Mouse (Mus musculus): ENCODE data around the gene Crtac1. TPM values are rescaled to one million over a fixed set of nuclear protein-coding genes. Genes with fewer than 3 reads are reported as not detected.

Crtac1 gene
- polyA plus RNA-seq, 1 experiment = not detected

GRCm38 (mm10) chr19:42288361-42288760 lies 143.2 kb downstream of the Crtac1 start:
- H3K9me3 ChIP-seq (ENCODE audit: control insufficient read depth, low read length) = no peaks in the 10 kb centered on the region
- H3K27me3 ChIP-seq (ENCODE audit: control insufficient read depth) = no peaks in the 10 kb centered on the region
- no peaks in the 10 kb centered on the region for H3K4me1 ChIP-seq (ENCODE audit: control insufficient read depth)
- no peaks in the 10 kb centered on the region for H3K36me3 ChIP-seq (ENCODE audit: control insufficient read depth)
- TF ChIP-seq GATA1 (IDR thresholded peaks at IDR 0.05; ENCODE audit: low read length) = no peak
- no peak for TF ChIP-seq TAL1 (IDR thresholded peaks at IDR 0.05; ENCODE audit: low read length)
- no peak overlapping the region for H3K4me3 ChIP-seq (replicated peaks)

DNA sequence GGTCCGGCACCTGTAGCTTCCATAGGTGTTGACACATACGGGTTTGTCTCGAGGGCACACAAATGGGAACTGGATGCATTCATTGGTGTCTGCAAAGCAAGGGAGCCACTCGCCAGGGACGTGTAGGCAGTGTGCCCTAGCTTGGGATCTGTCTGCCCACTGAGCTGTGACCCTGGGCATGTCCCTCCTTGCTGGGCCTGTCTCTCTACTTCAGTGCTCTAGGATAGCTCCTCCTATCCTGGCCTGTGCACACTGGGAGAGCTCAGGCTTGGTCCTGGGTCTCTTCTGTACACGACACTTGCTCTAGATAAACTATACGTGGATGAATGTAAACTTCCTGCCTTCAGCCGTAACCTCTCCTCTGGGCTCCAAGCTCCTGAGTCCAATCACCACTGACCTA lies 147.4 kb downstream of the Crtac1 start:
- H3K36me3 ChIP-seq (ENCODE audit: control insufficient read depth) = no peaks in the 10 kb centered on the region
- H3K4me1 ChIP-seq (ENCODE audit: control insufficient read depth) = no peaks in the 10 kb centered on the region
- H3K9me3 ChIP-seq (ENCODE audit: control insufficient read depth, low read length) = no peaks in the 10 kb centered on the region
- H3K4me3 ChIP-seq (replicated peaks) = no peak overlapping the region
- H3K27me3 ChIP-seq (ENCODE audit: control insufficient read depth) = no peaks in the 10 kb centered on the region
- TF ChIP-seq GATA1 (IDR thresholded peaks at IDR 0.05; ENCODE audit: low read length) = no peak
- TF ChIP-seq TAL1 (IDR thresholded peaks at IDR 0.05; ENCODE audit: low read length) = no peak

DNA sequence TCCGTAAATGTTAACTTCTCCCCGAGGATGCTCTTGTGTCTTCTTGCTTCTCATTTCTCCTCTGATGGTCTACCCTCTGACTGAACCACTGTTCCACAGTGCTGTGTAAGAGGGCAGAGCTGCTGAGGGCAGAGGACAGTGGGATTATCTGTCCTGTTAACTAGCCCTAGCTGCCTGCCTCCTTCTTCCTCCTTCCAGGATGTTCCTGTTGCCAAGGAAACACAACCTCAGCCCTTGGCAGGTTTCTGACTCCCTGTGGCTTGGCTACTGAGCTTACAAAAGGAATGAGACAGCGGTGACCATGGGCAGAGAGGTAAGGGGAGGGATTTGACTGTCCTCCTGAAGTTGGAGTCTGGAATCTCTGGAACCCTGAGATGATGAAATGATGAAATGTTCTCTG lies 152.0 kb downstream of the Crtac1 start:
- TF ChIP-seq TAL1 (IDR thresholded peaks at IDR 0.05; ENCODE audit: low read length) = no peak
- no peak for TF ChIP-seq GATA1 (IDR thresholded peaks at IDR 0.05; ENCODE audit: low read length)
- no peaks in the 10 kb centered on the region for H3K9me3 ChIP-seq (ENCODE audit: control insufficient read depth, low read length)
- no peaks in the 10 kb centered on the region for H3K4me1 ChIP-seq (ENCODE audit: control insufficient read depth)
- no peaks in the 10 kb centered on the region for H3K36me3 ChIP-seq (ENCODE audit: control insufficient read depth)
- H3K4me3 ChIP-seq (replicated peaks) = no peak overlapping the region
- H3K27me3 ChIP-seq (ENCODE audit: control insufficient read depth) = no peaks in the 10 kb centered on the region

GRCm38 (mm10) chr19:42278461-42278860 lies 153.1 kb downstream of the Crtac1 start:
- Histone ChIP-seq H3K27me3 (ENCODE audit: control insufficient read depth) (no peaks in the 10 kb centered on the region), H3K4me1 (ENCODE audit: control insufficient read depth) (no peaks in the 10 kb centered on the region), H3K9me3 (ENCODE audit: control insufficient read depth, low read length) (no peaks in the 10 kb centered on the region), H3K4me3 (replicated peaks) (no peak overlapping the region), H3K36me3 (ENCODE audit: control insufficient read depth) (no peaks in the 10 kb centered on the region)
- TF ChIP-seq TAL1 (IDR thresholded peaks at IDR 0.05; ENCODE audit: low read length) = no peak
- no peak for TF ChIP-seq GATA1 (IDR thresholded peaks at IDR 0.05; ENCODE audit: low read length)

DNA sequence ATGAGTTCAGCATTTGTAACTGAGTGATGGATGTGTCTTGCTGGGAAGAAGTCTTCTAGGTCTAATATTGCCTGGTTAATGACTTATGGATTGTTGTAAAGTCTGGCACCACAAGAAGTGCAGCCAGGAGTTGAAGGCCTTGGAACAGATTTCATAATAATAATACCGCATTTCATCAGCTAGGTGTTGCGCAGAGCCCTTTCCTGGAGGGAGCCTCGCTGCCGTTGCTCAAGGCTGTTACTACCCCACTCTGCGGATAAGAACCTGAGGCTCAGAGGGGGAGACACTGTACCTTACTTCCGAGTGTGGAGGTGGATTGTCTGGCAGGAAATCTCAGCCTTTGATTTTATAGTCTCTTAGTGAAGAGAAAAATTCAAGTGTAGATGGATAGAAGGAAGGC lies 154.3 kb downstream of the Crtac1 start:
- Histone ChIP-seq H3K4me3 (replicated peaks) (no peak overlapping the region), H3K4me1 (ENCODE audit: control insufficient read depth) (no peaks in the 10 kb centered on the region), H3K9me3 (ENCODE audit: control insufficient read depth, low read length) (no peaks in the 10 kb centered on the region), H3K36me3 (ENCODE audit: control insufficient read depth) (no peaks in the 10 kb centered on the region), H3K27me3 (ENCODE audit: control insufficient read depth) (no peaks in the 10 kb centered on the region)
- no peak for TF ChIP-seq GATA1 (IDR thresholded peaks at IDR 0.05; ENCODE audit: low read length)
- no peak for TF ChIP-seq TAL1 (IDR thresholded peaks at IDR 0.05; ENCODE audit: low read length)

DNA sequence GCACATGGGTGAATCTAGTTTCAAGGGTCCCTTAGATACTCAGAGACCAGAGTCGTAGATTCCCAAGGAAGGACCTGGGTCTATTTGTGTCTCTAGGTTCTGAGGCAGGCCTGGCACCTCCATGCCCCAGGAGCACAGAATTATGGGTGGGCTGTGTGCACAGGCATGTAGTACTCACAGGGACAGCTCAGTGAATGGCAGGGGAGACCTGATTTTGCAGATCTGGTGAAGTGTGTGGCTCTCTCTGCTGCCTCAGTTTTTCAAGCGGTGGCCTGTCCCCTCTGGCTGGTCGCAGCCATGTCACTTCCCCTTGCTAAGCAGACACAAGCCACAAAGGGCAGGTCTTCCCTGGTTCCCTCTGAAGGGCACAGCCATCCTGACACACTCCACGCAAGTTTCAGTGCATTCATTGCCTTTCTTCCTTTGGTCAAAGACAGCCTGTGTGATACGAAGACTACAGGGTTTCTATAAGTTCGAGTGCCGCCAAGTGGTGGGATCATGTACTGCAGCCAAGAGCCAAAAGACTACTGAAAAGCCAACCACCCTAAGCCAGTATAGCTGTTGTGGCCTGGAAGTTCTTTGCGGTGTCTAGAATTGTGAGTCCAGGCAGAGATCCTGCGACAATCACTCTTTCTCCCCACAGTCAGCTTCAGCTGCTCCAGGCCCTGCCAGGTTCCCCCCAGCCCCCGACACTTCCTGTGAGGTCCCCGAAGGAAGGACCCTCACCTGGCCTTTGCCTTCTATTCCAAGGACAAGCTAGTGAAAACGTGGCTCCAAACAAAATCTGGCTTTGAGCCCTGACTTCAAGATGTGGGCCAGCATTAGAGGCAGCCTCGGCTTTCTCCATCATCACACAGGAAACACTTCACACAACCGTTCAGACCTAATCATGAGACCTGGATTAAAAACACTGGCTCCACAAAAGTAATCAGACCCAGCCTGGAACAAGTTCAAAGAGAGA lies 159.3 kb downstream of the Crtac1 start:
- no peak for TF ChIP-seq GATA1 (IDR thresholded peaks at IDR 0.05; ENCODE audit: low read length)
- no peak for TF ChIP-seq TAL1 (IDR thresholded peaks at IDR 0.05; ENCODE audit: low read length)
- H3K27me3 ChIP-seq (ENCODE audit: control insufficient read depth) = peaks cover 13% of the 10 kb centered on the region

GRCm38 (mm10) chr19:42271182-42271581 lies 160.4 kb downstream of the Crtac1 start:
- H3K27me3 ChIP-seq (ENCODE audit: control insufficient read depth) = peaks cover 13% of the 10 kb centered on the region
- TF ChIP-seq GATA1 (IDR thresholded peaks at IDR 0.05; ENCODE audit: low read length) (no peak), TAL1 (IDR thresholded peaks at IDR 0.05; ENCODE audit: low read length) (no peak)

More for the DNA sequence above, 159.3 kb downstream of the Crtac1 start:
- Histone ChIP-seq H3K36me3 (ENCODE audit: control insufficient read depth) (no peaks in the 10 kb centered on the region), H3K9me3 (ENCODE audit: control insufficient read depth, low read length) (no peaks in the 10 kb centered on the region), H3K4me1 (ENCODE audit: control insufficient read depth) (no peaks in the 10 kb centered on the region), H3K4me3 (replicated peaks) (no peak overlapping the region)

GRCm38 (mm10) chr19:42270119-42270518 lies 161.5 kb downstream of the Crtac1 start:
- H3K27me3 ChIP-seq (ENCODE audit: control insufficient read depth) = peaks cover 13% of the 10 kb centered on the region
- TF ChIP-seq GATA1 (IDR thresholded peaks at IDR 0.05; ENCODE audit: low read length) (no peak), TAL1 (IDR thresholded peaks at IDR 0.05; ENCODE audit: low read length) (no peak)
- H3K4me3 ChIP-seq (replicated peaks) = no peak overlapping the region

More at GRCm38 (mm10) chr19:42271182-42271581, 160.4 kb downstream of the Crtac1 start:
- Histone ChIP-seq H3K4me1 (ENCODE audit: control insufficient read depth) (no peaks in the 10 kb centered on the region), H3K36me3 (ENCODE audit: control insufficient read depth) (no peaks in the 10 kb centered on the region), H3K4me3 (replicated peaks) (no peak overlapping the region), H3K9me3 (ENCODE audit: control insufficient read depth, low read length) (no peaks in the 10 kb centered on the region)

DNA sequence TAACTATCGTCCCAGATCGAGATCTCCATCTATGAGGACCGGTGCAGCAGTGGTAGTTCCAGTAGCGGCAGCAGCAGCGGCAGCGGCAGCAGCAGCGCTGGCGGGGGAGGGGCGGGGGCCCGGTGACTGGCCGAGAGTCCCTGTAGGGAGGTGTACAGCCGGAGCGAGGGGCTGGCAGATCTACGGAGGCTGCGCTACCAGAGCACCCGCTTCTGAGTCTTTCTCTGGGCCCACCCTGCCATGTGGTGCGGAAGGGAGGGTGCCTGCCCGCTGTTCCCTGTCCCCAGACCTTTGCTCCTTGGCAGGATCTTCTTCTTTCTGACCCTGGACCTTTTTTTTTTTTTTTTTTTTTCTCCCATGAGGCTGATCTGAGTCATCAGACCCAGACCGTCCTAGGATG lies 163.2 kb downstream of the Crtac1 start:
- Histone ChIP-seq H3K4me1 (ENCODE audit: control insufficient read depth) (no peaks in the 10 kb centered on the region), H3K27me3 (ENCODE audit: control insufficient read depth) (peaks cover 13% of the 10 kb centered on the region), H3K36me3 (ENCODE audit: control insufficient read depth) (no peaks in the 10 kb centered on the region), H3K4me3 (replicated peaks) (no peak overlapping the region), H3K9me3 (ENCODE audit: control insufficient read depth, low read length) (no peaks in the 10 kb centered on the region)
- TF ChIP-seq GATA1 (IDR thresholded peaks at IDR 0.05; ENCODE audit: low read length) (no peak), TAL1 (IDR thresholded peaks at IDR 0.05; ENCODE audit: low read length) (no peak; the same call in 2 of the 3 replicates)

More at GRCm38 (mm10) chr19:42270119-42270518, 161.5 kb downstream of the Crtac1 start:
- Histone ChIP-seq H3K4me1 (ENCODE audit: control insufficient read depth) (no peaks in the 10 kb centered on the region), H3K36me3 (ENCODE audit: control insufficient read depth) (no peaks in the 10 kb centered on the region), H3K9me3 (ENCODE audit: control insufficient read depth, low read length) (no peaks in the 10 kb centered on the region)

Data from erythroblast, embryonic 14.5 days (primary cell).